Mouse (Mus musculus) T-cell, adult 2 months (primary cell): ENCODE measurements around the gene Atp6v1g2.

Source experiments
- DNase-seq: peaks from one replicate; pipeline ENCODE4 v3.0.0; 2022; ENCODE audit warnings: low spot score

Atp6v1g2 gene

DNA sequence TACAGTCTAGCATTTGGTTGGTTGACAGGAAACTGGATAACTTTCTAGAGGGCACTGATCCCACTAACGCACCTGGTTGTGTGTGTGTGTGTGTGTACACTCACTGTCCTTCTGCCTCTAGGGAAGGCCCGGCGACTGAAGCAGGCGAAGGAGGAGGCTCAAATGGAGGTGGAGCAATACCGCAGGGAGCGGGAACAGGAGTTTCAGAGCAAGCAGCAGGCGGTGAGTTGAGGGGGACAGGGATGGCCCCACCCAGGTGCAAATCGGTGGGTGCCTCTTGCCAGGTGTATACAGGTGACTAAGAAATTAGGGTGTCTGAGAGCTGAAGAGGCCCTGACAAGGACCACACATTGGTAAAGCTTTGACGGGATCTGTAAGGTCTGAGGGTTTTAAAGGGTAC, 3.5 kb downstream of the Atp6v1g2 start:
- no peak for DNase-seq

DNA sequence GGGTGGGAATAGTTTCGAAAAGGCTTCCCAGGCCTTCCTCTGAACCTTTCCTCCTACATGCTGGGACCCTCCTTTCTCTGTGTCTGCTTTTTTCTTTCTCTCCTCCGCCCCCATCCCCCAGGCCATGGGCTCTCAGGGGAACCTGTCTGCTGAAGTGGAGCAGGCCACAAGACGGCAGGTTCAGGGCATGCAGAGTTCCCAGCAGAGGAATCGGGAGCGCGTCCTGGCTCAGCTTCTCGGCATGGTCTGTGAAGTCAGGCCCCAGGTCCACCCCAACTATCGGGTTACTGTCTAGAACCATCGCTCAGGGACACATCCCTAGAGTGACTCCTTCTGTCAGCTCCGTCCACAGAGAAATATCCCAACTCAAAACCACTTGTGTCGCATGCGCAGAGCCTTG, 4.0 kb downstream of the Atp6v1g2 start:
- no peak for DNase-seq

DNA sequence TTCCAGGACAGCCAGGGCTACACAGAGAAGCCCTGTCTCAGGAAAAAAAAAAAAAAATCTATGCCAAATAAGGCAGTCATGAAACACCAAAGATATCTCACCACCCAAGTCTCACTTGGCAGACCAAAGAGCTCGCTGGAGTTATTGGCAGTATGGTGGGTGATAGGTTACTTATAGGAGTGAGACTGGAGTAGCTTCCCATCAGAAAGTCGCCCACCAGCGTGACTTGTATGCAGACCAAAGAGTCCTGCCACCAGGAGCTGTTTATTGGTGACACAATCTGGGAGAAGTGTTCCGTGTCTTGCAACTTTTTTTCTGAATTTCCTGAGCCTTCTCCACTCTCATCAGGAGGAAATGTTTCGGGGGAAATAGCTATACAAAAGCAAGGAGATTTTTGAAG, 6.2 kb downstream of the Atp6v1g2 start:
- DNase-seq: no peak

DNA sequence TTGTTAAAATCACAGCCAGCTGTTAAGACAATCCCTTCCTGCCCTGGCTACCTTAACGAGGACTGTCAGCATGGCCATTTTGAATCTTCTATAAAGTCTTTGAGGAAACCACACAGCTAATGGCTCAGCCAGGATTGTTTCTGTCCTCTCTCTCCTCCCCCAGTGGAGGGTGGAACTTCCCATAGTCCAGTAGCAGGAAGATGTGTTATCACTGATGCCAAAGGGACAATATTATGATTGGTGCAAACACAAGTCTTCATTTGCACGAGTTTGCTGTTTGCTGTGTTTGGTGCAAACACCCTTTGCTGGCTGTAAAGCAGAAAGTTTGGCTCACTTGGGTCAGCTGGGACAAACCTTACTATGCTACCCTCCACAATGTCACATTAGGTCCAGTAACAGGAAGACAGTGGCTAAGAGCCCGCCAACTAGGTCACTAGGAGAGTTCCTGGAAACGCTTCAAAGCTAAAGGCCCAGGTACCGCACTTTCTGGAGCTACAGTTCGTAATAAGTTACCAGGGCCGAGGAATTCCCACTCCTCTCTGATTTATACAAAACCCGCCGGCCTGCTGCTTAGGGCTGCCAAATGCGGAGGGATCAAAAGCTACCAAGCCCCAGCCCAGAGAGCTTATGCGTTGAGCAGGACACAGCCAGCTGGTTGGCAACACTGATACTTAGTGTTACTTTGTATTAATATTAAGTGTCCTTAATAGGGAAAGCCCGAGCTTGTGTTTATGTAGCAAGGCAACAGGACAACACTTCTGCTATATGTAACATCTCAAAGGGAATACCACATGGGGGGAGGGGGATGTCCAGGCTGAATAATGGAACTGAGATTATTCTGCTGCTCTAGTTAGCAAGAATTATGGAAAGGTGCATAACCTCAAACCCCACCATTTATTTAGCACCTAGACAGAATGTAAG, 7.2 kb downstream of the Atp6v1g2 start:
- no peak for DNase-seq

DNA sequence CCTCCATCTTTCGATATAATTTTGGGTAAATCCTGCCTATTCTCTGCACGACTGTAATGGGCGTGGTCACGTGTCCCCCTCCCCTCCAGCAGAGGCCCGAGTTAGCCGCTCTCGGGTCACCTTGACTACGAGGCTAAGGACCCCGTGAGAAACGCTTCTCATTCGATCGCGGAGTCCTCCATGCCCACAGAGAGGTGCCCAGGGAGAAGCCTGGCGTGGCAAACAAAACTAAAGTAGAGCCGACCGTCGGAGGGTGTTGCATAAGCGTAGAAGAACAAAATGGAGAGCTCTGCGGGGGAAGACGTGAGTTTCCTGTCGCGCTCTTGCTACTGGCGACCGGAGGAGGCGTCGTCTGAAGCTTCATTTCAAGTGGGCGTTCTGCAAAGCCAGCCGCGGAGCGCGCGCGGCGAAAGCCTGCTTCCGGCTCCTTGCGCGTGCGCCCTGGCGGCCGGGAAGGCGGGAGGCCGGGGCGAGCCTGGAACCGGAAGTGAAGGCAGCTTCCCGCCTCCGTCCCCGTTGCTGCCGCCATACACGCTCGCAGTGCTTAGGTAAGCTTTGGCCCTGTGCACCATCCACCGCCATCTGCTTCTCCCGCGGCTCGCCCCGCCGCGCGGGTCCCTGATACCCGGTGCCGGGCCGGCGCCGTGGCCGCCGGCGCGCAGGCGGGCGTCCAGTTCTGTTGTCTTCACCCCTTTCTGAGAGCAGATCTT, 8.0 kb downstream of the Atp6v1g2 start, which contains the start of gene Ddx39b:
Gene Ddx39b, plus strand, starts transcription at position 442 of the 710 bp plus-strand sequence.
- peak; percentile 98 for DNase-seq

DNA sequence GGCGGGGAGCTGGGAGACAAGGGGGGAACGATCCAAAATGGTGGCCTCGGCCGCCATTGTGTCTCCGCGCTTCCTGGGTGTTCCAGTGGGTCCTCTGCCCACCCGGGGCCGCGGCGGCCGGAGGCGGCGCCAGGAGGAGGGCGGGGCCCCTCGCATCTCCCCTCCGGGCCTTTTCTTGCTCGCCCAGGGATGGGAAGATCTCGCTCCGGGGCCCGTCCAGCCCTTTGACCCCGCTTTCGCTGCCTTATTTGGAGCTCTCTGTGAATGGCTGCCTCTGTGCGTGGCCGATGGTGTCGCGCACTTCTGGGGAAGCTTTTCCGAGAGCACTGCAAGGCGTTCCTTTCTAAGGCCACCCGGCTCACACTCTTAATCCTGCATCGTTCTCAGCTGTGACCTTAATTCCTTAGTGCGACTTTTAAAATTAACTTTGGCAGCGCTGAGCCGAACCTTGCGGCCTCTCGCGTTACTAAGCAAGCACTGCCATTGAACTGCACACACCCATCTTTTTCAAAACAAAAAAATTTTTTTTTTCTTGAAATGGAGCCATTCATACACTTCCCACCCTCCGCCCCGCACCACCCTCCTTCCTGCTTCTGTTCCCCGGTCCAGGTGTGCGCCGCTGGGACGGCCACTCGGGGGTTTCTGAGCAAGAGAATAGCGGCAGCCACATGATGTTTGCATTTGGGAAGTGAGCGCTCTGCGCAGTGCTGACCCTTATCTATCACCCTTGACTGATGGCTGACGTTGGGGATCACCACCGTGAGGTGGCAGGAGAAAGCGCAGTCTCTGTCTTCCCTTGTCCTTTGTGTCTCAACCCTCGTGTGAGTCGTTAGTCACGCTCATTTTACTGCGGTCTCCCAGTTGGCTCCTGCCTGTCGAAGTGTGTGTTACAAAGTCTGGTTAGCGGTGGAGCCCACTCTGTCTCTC, 8.8 kb downstream of the Atp6v1g2 start:
- peak; percentile 70 for DNase-seq

DNA sequence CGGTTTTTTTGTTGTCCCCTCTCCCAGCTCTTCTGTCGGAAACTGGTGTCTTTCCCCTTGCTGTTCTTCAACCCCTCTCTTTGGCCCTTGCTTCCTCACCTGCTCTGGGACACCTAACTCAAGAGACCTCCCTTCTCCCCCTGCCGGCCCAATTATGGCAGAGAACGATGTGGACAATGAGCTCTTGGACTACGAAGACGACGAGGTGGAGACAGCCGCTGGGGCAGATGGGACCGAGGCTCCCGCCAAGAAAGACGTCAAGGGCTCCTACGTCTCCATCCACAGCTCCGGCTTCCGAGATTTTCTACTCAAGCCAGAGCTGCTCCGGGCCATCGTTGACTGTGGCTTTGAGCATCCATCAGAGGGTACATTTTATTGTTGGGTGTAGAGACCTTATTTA, 9.6 kb downstream of the Atp6v1g2 start:
- no peak for DNase-seq

DNA sequence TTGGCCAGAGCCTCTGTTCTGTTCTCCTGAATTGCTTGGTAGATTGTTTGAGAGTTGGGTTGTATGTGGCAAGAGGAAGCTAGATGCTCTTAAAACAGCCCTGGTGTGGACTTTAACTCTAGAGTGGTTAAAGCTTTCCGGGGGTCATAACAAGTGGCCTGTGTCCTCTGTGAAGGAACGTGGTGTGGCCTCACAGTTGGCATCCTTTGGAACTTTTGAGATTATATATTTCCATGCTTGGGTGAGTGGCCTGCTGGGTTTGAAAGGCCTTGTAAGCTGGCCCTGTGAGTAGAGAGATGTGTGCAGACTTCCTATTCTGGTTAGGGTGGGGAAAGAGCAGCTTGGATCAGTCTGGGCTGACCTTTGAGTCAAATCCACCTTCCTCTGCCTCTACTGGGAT, 11.5 kb downstream of the Atp6v1g2 start:
- DNase-seq: no peak

DNA sequence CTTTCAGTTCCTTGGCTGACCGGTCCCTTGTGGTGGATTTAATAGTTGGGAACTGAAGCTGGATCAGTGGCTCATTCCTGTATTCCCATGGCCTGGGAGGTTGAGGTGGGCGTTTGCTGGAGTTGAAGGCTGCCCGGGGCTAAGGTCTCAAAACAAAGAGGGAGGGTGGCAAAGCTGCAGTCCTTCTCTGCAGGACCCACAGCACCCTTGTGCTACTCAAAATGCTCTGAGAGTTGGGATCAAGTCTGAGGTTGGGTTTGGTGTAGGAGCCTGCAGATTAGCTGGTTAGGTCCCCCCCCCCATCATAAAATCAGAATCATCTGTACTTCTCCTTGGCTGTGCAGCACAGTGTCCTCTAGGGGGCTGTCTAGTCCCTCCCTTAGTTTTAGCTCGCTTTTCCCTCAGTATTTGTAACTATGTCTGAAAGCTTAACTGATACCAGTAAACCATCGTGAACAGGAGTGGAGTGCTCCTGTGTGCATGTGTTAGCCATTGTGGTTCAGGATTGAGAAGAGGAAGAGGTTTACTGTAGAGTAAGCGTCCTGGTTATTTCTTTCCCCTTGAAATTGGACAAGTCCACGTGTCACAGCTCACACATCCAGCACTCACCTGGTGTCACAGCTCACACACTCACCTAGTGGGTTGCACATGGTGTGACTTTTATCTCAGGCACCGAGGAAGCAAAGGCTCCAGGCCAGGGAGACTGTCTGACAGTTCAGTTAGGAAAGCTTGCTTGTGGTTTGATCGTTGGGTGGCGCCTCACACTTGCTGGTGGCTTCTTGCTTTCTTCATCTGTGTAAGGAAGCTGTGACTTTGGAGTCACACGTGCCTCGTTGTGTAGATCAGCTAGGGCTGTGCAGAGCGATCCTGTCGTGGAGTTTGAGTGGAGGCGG, 12.5 kb downstream of the Atp6v1g2 start:
- peak; percentile 61 for DNase-seq

DNA sequence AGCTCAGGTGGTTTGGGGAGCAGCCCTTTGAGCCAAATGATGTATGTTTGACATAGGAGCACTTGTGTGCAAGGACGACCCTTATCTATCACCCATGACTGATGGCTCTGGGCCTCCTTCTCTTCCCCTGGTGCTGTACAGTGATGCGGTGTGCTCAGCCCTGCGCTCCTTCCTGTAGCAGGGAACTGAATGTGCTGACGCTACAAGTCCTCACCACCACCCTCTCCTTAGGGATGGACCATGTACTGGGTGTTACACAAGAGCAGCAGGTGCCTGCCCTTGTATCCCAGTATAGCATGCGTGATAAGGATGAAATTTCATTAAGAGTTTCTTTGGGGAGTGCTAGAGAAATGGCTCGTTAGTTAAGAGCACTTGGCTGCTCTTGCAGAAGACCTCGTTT, 13.7 kb downstream of the Atp6v1g2 start:
- DNase-seq: no peak

DNA sequence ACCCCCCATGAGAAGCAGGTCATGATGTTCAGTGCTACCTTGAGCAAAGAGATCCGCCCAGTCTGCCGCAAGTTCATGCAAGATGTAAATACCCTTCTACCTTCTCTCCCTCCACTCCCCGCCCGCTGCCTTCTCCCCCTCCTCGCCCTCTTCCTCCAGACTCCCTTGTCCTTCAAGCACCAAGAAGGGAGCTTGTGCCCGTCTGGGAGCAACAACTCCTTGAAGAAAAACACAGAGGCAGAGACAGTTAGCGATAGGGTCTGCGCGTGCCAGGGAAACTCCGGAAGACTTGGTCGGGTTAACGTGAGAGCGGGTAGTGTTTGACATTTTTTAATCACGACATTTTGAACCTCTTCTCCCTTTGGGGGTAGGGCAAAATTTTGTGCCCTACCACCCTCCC, 15.5 kb downstream of the Atp6v1g2 start:
- no peak for DNase-seq

DNA sequence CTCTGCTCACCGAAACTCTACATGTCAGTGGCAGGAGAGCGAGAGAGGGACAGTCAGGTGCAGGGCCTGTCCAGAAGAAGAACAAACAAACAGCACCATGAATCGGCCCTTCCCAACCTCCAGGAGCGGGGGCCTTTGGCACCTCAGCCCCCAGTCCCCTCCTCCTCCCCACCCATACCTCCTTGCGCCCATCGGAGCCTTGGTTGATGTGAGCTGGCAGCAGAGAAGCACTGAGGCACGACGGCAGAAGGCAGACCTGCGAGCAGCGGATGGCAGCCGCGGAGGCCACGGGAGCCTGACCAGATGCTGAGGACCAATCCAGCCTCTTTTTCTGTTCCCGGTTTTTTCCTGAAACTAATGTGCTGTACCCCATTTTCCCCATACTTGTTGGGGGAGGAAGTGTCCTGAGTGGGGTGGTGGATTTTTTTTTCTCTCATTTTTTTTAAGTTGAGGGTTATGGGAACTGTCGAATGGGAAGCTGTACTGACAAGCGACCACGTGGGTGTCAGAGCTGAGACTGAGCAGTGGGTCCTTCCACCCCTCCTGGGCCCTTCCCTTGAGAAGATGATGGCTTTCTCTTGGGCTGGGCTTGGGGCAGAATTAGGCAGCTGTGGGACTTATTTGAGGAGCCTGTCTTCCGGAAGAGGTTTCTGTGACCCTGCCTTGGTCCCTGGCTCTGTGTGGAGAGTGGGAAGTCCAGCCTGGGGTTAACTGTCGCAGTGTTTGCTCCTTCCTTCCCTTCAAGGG, 16.2 kb downstream of the Atp6v1g2 start:
- DNase-seq: no peak

DNA sequence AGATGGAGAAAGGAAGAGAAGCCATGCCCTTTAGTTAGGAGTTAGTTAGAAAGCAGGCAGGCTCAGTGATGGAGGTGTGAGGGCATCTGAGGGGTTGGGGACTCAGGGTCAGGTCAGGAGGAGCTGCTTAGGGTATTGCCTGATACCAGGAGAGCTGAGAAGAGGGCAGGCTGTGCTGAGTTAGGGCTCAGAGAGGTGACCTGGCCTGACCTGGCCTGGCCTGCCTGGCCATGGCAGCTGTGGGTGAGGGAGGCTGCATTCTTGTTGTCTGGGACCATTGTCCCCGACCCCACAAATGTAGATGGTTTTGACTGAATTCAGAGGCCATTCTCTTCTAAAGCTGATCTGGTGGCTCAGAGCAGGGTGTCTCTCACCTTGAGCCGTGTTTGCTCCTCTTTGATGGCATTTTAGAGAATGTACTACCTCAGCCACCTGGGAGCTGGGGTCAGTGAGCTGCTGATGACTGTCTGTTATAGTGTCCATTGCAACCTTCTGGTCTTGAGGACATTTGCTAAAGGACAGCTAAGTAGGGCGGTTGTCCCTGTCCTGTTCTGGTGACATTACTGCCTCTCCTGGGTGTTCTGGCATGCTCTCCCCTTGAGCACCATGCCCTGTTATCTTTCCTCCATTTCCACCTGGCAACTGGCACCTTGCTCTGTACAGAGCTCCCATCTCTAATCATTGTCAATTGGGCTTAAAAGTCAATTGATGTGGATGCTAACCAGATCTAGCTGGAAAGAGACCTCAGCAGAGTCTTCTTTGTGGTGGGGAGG, 17.1 kb downstream of the Atp6v1g2 start:
- no peak for DNase-seq

DNA sequence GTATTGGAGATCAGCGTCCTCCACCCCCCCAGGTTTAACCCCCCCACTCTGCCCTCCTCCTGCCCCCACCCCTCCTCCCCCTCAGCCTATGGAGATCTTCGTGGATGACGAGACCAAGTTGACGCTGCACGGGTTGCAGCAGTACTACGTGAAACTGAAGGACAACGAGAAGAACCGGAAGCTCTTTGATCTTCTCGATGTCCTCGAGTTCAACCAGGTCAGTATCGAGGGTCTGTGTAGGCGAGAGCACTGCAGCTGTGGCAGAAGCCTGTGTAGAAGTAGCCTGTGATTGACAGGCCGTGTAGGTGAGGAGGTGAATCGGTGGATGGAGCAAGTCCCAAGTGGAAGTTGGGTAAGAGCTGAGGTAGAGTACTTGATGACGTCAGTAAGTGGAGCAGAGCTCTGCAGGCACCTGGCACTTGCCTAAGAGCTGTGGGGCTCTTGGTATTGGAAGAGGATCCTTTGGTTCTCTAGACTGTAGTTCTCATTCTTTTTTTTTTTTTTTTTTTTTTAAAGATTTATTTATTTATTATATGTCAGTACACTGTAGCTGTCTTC, 17.8 kb downstream of the Atp6v1g2 start:
- DNase-seq: no peak

DNA sequence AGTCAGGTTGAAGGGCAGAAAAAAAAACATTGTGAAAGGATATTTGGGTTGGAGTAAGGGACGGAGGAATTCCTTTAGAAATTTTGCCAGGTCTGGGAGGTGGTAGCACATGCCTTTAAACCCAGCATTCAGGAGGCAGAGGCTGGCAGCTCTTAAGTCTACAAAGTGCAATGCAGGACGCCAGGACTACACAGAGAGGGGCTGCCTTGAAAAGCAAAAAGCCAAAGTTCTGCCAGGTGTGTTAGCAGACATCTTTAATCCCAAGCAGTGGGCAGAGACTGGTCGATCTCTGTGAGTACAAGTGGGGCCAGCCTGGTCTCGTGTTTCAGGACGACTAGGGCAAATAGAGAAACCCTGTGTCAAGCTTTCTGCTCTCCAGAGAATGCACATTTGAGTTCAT, 18.5 kb downstream of the Atp6v1g2 start:
- no peak for DNase-seq

DNA sequence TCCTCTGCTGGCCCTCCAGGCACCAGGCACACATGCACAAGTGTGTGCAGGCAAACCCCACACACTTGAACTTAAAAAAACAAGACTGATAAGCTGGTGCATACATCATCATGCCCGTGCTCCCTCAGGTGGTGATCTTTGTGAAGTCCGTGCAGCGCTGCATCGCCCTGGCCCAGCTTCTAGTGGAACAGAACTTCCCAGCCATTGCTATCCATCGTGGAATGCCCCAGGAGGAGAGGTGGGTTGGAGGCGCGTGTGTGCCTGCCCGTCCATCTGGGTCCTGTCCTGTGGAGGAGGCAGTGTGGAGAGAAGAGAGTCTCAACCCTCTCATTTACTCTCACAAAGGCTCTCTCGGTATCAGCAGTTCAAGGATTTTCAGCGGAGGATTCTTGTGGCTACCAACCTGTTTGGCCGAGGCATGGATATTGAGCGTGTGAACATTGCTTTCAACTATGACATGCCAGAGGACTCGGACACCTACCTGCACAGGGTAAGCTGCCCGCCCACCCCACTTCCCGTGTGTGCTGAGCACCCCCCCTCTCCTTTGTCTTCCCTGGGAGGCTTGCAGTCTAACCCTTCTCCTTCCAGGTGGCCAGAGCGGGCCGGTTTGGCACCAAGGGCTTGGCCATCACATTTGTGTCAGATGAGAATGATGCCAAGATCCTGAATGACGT, 19.3 kb downstream of the Atp6v1g2 start:
- DNase-seq: no peak

DNA sequence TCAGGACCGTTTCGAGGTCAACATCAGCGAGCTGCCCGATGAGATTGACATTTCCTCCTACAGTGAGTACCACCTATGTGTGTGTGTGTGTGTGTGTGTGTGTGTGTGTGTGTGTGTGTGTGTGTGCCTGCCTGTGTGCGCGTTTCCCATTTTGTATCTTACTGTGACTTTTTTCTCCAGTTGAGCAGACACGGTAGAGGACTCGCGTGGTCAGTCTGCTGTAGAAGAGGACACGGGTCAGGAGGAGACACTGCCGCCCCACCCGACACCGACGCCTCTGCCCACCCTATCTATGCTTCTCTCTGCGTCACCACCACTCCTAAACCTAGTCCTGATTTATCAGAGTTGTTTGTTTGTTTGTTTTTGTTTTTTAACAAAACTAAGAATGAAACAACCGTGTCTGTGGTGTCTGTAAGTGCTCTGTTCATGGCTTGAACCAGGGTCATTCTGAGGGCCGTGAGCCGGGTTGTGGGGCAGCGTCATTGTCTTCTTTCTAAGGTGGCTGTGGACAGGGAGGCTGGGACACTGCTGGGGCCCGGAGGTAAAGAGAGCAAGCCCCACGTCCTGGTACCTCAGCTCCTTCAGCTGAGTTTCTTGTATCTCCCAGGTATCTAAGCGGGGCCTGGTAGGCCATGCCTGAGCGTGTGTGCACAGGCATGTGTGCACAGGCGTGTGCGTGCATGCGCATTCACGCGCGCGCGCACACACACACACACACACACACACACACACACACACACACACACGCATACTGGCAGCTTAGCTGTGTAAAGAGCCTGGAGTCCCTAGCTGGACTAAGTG, 20.0 kb downstream of the Atp6v1g2 start:
- DNase-seq: no peak
